Mouse (Mus musculus) neural tube, embryonic 11.5 days (tissue): ENCODE measurements around the gene Gm42906. TPM values are rescaled to one million over a fixed set of nuclear protein-coding genes. Genes with fewer than 3 reads are reported as not detected.

Experiments
- ATAC-seq: fragments of 200-750 bp; cut with Nextera tagmentation; 2 replicates; pipeline ENCODE4 v1.8.0; 2017; ENCODE audit warnings: moderate number of reproducible peaks, mild to moderate bottlenecking, moderate TSS enrichment, moderate library complexity; ENCODE audit not compliant: insufficient read depth, low FRiP score, low TSS enrichment
- DNase-seq: peaks from one replicate; pipeline ENCODE4 v3.0.0-alpha.2; 2015; ENCODE audit warnings: low spot score
- H3K27ac ChIP-seq: fragments of 300-500 bp; sonication (generic); 2 replicates; pipeline ENCODE4 v1.5.1; 2014; ENCODE audit warnings: low read depth, mild to moderate bottlenecking, low read length
- H3K27me3 ChIP-seq: fragments of 300-500 bp; sonication (generic); 2 replicates; pipeline ENCODE4 v1.6.1; 2014; ENCODE audit warnings: mild to moderate bottlenecking, low read length, mixed read lengths; ENCODE audit not compliant: control insufficient read depth, insufficient read depth
- H3K36me3 ChIP-seq: fragments of 300-500 bp; sonication (generic); 2 replicates; pipeline ENCODE4 v1.6.1; 2014; ENCODE audit warnings: mild to moderate bottlenecking, low read length, moderate library complexity, mixed read lengths; ENCODE audit not compliant: control insufficient read depth, insufficient read depth
- H3K4me1 ChIP-seq: fragments of 300-500 bp; sonication (generic); 2 replicates; pipeline ENCODE4 v1.6.1; 2014; ENCODE audit warnings: low read length, mixed read lengths; ENCODE audit not compliant: control insufficient read depth, insufficient read depth
- H3K4me2 ChIP-seq: fragments of 300-500 bp; sonication (generic); 2 replicates; pipeline ENCODE4 v1.6.1; 2014; ENCODE audit warnings: low read depth, mild to moderate bottlenecking, moderate library complexity
- H3K4me3 ChIP-seq: fragments of 300-500 bp; sonication (generic); 2 replicates; pipeline ENCODE4 v1.5.1; 2014; ENCODE audit warnings: low read depth, low read length
- H3K9ac ChIP-seq: fragments of 300-500 bp; sonication (generic); 2 replicates; pipeline ENCODE4 v1.6.1; 2014; ENCODE audit warnings: mild to moderate bottlenecking, low read length
- H3K9me3 ChIP-seq: fragments of 300-500 bp; sonication (generic); 2 replicates; pipeline ENCODE4 v1.6.1; 2016; ENCODE audit warnings: low read length; ENCODE audit not compliant: control insufficient read depth
- WGBS: fragments of 180-500 bp; shearing (Covaris S2); extraction: QIAGEN DNeasy Blood & Tissue Kit; methylation state at CpG from one replicate; pipeline ENCODE4 v1.1.7; 2014; 5-methylcytosine and 5-hydroxymethylcytosine counted together
- polyA plus RNA-seq: library from polyadenylated mRNA; unstranded; fragments of >200 nt; fragmentation: Nextera tagmentation; extraction: Ambion mirVana; gene quantifications from 2 replicates; pipeline ENCODE4 v1.2.1, GENCODE M21; 2014

The Gm42906 gene
- polyA plus RNA-seq, 1 experiment from 2014 or later = not detected

DNA sequence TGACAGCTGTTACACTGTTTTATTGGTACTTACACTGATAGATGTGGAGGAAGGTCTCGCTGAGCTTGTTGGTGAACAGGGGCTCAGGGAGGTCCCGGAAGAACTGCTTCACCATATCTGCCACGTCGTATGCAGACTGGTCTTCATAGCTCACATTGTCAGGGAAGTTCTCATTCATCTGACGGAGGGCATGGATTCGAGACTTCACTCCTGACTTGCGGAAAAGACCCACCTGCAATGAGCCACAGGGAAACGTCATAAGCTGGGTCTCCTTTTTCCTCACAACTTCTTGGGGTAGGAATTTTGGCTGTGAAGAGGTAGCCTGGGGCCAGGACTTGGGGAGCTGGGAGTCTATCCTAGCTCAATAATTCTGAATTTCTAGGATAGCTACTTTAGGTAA lies 375.6 kb downstream of the Gm42906 start:
- no peak for DNase-seq
- H3K4me3 ChIP-seq = no peak overlapping the region
- peaks cover 6% of the 10 kb centered on the region for H3K4me1 ChIP-seq
- no peaks in the 10 kb centered on the region for H3K27me3 ChIP-seq
- WGBS = 95% methylated on average over 8 of the region's 8 CpGs
- no peak for ATAC-seq
- H3K36me3 ChIP-seq = no peaks in the 10 kb centered on the region
- H3K9me3 ChIP-seq = no peaks in the 10 kb centered on the region
- H3K9ac ChIP-seq = no peak overlapping the region
- H3K4me2 ChIP-seq = no peak overlapping the region
- H3K27ac ChIP-seq = no peak overlapping the region

DNA sequence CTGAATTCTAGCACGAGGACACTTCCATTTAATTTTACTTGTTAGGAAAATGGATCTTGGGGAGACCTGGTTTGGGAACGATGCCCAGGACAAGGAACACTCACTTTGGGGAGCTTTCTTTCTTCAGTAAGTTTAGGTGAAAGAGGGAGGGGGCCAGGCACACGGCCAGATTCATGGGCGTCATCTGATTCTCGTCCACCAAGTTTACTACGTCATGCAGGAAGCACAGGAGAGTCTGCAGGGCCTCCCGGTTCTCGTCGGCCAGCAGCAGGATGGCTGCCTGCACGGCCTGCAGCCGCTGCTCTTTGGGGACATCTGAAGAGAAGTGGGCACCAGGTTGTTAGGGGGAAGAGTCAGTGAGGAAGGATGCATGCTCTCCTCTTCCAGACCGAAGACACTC lies 380.5 kb downstream of the Gm42906 start:
- ATAC-seq (no peak), DNase-seq (no peak)
- Histone ChIP-seq H3K36me3 (no peaks in the 10 kb centered on the region), H3K4me1 (no peaks in the 10 kb centered on the region), H3K27ac (no peak overlapping the region), H3K4me3 (no peak overlapping the region), H3K27me3 (no peaks in the 10 kb centered on the region), H3K4me2 (no peak overlapping the region), H3K9ac (no peak overlapping the region), H3K9me3 (no peaks in the 10 kb centered on the region)
- WGBS = 81% methylated on average over 12 of the region's 12 CpGs

DNA sequence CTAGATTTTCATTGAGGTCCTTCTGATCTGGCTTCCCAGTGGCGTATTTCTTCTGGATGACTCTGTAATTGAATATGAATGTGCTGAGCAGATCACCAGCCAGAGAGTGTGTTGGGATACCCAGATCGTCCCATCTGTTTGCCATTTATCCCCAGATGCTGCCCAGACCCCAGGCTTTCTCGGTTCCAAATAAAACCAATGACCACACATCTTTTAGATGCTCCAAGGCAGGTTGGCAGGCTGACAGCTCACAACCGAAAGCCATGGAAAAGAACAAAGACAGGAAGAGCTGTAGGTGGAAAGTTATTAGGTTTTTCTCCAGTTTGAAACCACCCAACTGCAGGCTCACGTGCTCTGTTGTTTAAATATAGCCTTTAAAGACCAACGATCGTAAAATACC lies 381.0 kb downstream of the Gm42906 start:
- Histone ChIP-seq H3K9me3 (no peaks in the 10 kb centered on the region), H3K4me3 (no peak overlapping the region), H3K4me1 (no peaks in the 10 kb centered on the region), H3K27ac (no peak overlapping the region), H3K36me3 (no peaks in the 10 kb centered on the region), H3K9ac (no peak overlapping the region), H3K4me2 (no peak overlapping the region), H3K27me3 (no peaks in the 10 kb centered on the region)
- ATAC-seq (no peak), DNase-seq (no peak)
- 63% methylated on average over 7 of the region's 7 CpGs for WGBS

DNA sequence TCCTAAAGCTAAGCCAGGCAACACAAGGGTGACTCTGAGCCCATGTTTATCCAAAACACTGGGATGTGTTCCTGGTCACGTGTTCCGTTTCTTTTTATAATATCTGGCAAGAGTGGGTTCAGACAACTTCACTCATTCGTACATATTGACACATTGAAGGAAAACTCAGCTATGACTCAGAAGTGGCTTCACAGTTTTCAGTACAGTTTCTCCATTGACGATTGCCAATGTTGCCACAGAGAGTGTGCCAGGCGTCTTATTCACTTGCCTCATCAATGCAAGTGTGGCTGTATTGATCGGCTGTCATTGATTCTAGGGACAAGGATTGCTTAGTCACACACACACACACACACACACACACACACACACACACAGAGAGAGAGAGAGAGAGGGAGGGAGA lies 381.8 kb downstream of the Gm42906 start:
- Histone ChIP-seq H3K9me3 (no peaks in the 10 kb centered on the region), H3K27me3 (no peaks in the 10 kb centered on the region), H3K27ac (no peak overlapping the region), H3K4me1 (no peaks in the 10 kb centered on the region), H3K36me3 (no peaks in the 10 kb centered on the region), H3K9ac (no peak overlapping the region), H3K4me2 (no peak overlapping the region), H3K4me3 (no peak overlapping the region)
- ATAC-seq (no peak), DNase-seq (no peak)
- WGBS = 96% methylated on average over 6 of the region's 6 CpGs

DNA sequence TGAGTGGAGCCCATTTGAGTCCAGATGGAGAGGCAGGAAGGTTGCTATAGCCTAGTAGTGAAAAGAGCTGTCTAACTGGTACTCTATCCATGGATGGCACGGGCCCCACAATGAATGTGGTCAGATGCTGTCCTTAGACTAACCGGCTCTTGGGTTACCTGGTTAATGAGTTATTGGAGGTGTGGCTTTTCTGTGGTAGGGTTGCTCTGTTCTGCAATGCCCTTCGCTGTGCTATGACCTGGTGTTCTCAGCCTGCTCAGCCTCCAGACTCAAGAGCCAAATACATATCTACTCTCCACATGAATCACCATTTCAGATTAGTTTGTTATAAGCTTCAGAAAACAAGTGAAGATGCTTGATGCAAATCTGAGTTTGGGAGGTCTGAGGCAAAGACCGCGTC lies 385.1 kb downstream of the Gm42906 start:
- Histone ChIP-seq H3K27me3 (no peaks in the 10 kb centered on the region), H3K4me1 (no peaks in the 10 kb centered on the region), H3K36me3 (no peaks in the 10 kb centered on the region), H3K4me2 (no peak overlapping the region), H3K9me3 (no peaks in the 10 kb centered on the region), H3K9ac (no peak overlapping the region), H3K4me3 (no peak overlapping the region), H3K27ac (no peak overlapping the region)
- WGBS = 94% methylated on average over 5 of the region's 5 CpGs
- no peak for ATAC-seq
- DNase-seq = no peak

DNA sequence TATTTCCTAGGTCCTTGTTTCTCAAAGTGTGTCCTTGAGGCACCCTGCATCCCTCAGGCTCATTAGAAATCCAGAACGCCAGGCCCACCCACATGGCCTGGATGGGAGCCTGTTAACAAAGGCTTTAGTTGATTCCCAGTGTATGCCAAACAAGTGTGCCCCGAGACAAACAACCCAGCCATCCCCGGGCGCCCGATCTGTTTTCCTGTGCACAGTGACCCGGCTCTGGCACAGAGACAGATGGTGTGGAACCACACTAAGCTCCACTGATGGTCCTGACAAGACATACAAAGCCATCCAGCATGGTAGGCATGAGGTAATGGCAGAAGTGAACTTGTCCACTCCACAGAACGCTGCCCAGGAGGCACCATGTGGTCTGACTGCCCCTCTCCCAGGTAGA lies 390.1 kb downstream of the Gm42906 start:
- Histone ChIP-seq H3K9ac (no peak overlapping the region), H3K27ac (no peak overlapping the region), H3K36me3 (no peaks in the 10 kb centered on the region), H3K4me1 (no peaks in the 10 kb centered on the region), H3K27me3 (no peaks in the 10 kb centered on the region), H3K4me3 (no peak overlapping the region), H3K4me2 (no peak overlapping the region), H3K9me3 (no peaks in the 10 kb centered on the region)
- ATAC-seq = no peak
- DNase-seq = no peak
- 85% methylated on average over 7 of the region's 7 CpGs for WGBS

DNA sequence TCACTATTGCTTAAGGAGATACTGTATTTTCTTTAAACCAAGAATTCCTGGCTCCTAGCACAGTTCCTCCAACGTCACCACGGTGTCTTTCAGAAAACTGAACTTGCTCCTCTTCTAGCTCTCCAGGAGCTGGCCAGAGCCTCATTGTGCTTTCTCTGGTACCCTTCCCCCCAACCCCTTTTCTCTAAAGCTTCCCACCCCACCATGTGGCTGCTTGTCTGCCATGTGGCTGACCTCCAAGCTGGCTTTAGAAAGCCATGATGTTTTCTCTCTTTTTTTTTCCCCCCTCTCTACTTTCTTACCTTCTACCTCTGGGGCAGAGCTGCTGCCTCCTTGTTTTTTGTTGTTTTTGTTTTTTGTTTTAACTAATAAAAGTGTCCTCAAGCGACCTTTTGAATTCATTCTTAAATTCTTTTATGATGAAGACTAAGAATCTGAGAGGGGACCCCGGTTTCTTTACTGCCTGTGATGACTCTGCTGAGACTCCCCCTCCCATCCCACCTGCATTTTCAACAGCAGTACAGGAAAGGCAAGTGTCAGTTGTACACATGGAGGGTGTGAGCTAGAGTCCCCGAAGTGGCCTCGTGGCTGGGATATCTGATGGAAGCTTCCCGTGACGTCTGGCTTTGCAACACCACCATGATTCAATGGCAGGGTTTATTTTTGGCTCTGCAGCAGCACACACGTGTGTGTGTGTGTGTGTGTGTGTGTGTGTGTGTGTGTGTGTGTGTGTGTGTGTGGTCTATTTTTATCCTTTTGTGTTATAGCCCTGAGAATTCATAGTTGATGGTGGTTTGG lies 393.0 kb downstream of the Gm42906 start:
- no peaks in the 10 kb centered on the region for H3K9me3 ChIP-seq
- H3K4me2 ChIP-seq = no peak overlapping the region
- H3K9ac ChIP-seq = no peak overlapping the region
- no peaks in the 10 kb centered on the region for H3K4me1 ChIP-seq
- H3K4me3 ChIP-seq = no peak overlapping the region
- 74% methylated on average over 9 of the region's 9 CpGs for WGBS
- H3K27ac ChIP-seq = no peak overlapping the region
- ATAC-seq = no peak
- H3K36me3 ChIP-seq = no peaks in the 10 kb centered on the region
- H3K27me3 ChIP-seq = no peaks in the 10 kb centered on the region
- no peak for DNase-seq

DNA sequence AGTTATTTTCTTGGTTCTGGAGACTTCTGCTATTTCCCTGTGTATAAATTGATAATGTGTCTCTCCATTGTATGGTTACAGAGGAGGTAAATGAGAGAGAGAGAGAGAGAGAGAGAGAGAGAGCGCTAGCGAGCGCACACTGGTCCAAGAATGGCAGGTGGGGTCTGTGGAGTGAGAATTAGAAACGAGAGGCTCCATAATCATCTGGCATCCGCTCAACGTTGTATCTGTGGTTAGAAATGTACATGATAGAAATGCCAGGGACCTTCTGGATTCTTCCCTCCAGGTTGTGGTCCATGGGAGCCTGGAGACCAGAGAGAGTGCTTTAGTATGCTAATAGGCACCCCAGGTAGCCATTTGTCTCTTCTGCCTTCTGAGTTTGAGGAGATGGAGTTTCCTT lies 399.1 kb downstream of the Gm42906 start:
- no peaks in the 10 kb centered on the region for H3K9me3 ChIP-seq
- H3K36me3 ChIP-seq = no peaks in the 10 kb centered on the region
- H3K27me3 ChIP-seq = no peaks in the 10 kb centered on the region
- no peak for DNase-seq
- no peak overlapping the region for H3K4me3 ChIP-seq
- no peak overlapping the region for H3K27ac ChIP-seq
- H3K4me2 ChIP-seq = no peak overlapping the region
- no peak overlapping the region for H3K9ac ChIP-seq
- ATAC-seq = no peak
- H3K4me1 ChIP-seq = no peaks in the 10 kb centered on the region
- WGBS = 75% methylated on average over 6 of the region's 6 CpGs

DNA sequence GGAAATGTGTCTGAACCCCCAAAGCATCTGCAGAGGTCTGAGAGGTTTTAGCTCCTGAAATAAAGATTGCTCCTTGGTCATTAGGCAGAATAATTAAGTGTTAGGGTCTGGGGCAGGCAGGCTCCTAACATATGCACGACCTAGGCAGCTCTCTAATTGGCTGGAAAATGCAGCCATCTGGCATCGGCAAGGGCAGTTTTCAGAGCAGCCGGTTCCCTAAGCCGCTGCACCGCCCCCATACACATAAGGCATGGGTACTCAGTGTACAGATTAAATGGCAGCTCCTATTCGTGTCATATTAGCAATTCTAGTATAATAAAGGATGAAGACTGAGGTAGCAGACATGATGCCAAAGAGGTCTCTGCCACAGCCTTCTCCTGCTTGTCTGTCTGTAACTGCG lies 400.8 kb downstream of the Gm42906 start:
- H3K4me3 ChIP-seq = no peak overlapping the region
- H3K27me3 ChIP-seq = no peaks in the 10 kb centered on the region
- H3K27ac ChIP-seq = no peak overlapping the region
- H3K4me2 ChIP-seq = no peak overlapping the region
- no peak overlapping the region for H3K9ac ChIP-seq
- DNase-seq (no peak), ATAC-seq (peak; percentile 73; the same call in 1 of the 2 replicates)
- H3K4me1 ChIP-seq = 0 out of 2 replicates have a peak, but pooled peaks cover 3% of the 10 kb centered on the region
- 34% methylated on average over 7 of the region's 7 CpGs for WGBS
- H3K36me3 ChIP-seq = no peaks in the 10 kb centered on the region
- H3K9me3 ChIP-seq = no peaks in the 10 kb centered on the region
